Mouse (Mus musculus) C2C12 (cell line): ENCODE measurements around the gene Camkmt.

Source experiments
- CEBPB ChIP-seq: IDR thresholded peaks from one replicate; pipeline ENCODE4 v1.6.1; 2011; ENCODE audit warnings: low read depth, mild to moderate bottlenecking, control low read depth, moderate library complexity
- CTCF ChIP-seq: IDR thresholded peaks from one replicate; pipeline ENCODE4 v1.5.1; 2011; ENCODE audit not compliant: control insufficient read depth, insufficient read depth, insufficient read length
- FOSL1 ChIP-seq: IDR thresholded peaks from one replicate; pipeline ENCODE4 v1.8.0; 2011; ENCODE audit warnings: mild to moderate bottlenecking, low read length; ENCODE audit not compliant: poor library complexity, insufficient read depth, severe bottlenecking
- MAX ChIP-seq: IDR thresholded peaks from one replicate; pipeline ENCODE4 v1.6.1; 2011; ENCODE audit warnings: mild to moderate bottlenecking, control low read depth
- MYOD1 ChIP-seq: IDR thresholded peaks from one replicate; pipeline ENCODE4 v1.6.1; 2011; ENCODE audit warnings: low read depth; ENCODE audit not compliant: control insufficient read depth, insufficient read length
- MYOG ChIP-seq: IDR thresholded peaks from one replicate; pipeline ENCODE4 v1.6.1; 2011; ENCODE audit not compliant: control insufficient read depth, insufficient read length; ENCODE audit errors: extremely low read depth
- USF1 ChIP-seq: IDR thresholded peaks from one replicate; pipeline ENCODE4 v1.6.1; 2011; ENCODE audit warnings: low read depth, mild to moderate bottlenecking, control low read depth, moderate library complexity

- TF ChIP-seq CTCF, result no peak
- TF ChIP-seq USF1, result no peak
- no peak for TF ChIP-seq FOSL1
- no peak for TF ChIP-seq MAX
- TF ChIP-seq MYOG, result no peak
- TF ChIP-seq CEBPB, result no peak
- TF ChIP-seq MYOD1, result no peak
Measured at GRCm38 (mm10) chr17:85352731-85353130, 262.4 kb downstream of the Camkmt start.
